In the genomic region with DNA sequence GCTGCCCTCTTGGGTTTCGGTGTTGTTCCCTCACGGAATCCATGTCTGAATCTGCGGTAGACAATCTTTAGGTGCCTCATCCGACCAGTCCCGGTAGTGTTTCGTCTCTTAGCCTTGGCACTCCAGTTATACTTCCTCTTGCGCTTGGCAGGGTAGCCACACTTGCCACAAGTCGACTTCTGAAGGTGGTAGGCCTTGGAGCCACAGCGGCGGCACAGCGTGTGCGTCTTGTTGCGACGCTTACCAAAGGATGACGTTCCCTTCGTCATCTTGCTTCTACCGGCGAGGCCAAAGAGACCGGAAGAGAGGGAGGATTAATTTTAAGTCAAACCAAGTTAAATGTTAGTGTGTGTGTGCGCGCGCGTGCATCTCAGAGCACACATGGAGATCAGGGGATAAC, we compare ENCODE assay signal across 16 mouse cellular contexts. TPM values are rescaled to one million over a fixed set of nuclear protein-coding genes. Genes with fewer than 3 reads are reported as not detected.
"Had no signal": no experiment of that assay in that cellular context is flagged by ENCODE, and none has a peak within 500 bp of the region (broad histone marks: within the 10 kb centered on the region; RNA-seq: fewer than 3 reads in every experiment).

No protein-coding gene starts in this region.

RNA-seq across cellular contexts. Expression of gene Gm10401, which starts 5.2 kb away (rescaled TPM):
- total RNA-seq: heart, postnatal 10 days; heart, postnatal 14 days; heart, postnatal 25 days; heart, postnatal 36 days; heart, postnatal 4 days; hematopoietic stem cell, adult 5-6 weeks; hindbrain, postnatal 0 days; layer of hippocampus, adult 18-20 months; layer of hippocampus, adult 2 months; layer of hippocampus, adult 8-10 months; layer of hippocampus, postnatal 10 days; layer of hippocampus, postnatal 14 days; layer of hippocampus, postnatal 25 days; layer of hippocampus, postnatal 36 days; left cerebral cortex, adult 18-20 months; left cerebral cortex, adult 2 months had no signal
